Mouse (Mus musculus): ENCODE data around the gene Sdk1. TPM values are rescaled to one million over a fixed set of nuclear protein-coding genes. Genes with fewer than 3 reads are reported as not detected.

Sdk1 gene
- polyA plus RNA-seq, 1 experiment from 2014 or later: 0.73 TPM

- no peaks in the 10 kb centered on the region for H3K27me3 ChIP-seq (ENCODE audit: low read depth, poor library complexity, severe bottlenecking)
- DNase-seq (ENCODE audit: low spot score): no peak
- H3K36me3 ChIP-seq: no peaks in the 10 kb centered on the region
- no peaks in the 10 kb centered on the region for H3K9me3 ChIP-seq (replicated peaks)
- H3K27ac ChIP-seq (replicated peaks): no peak overlapping the region
- H3K4me1 ChIP-seq: no peaks in the 10 kb centered on the region
- WGBS: 78% methylated on average over 10 of the region's 10 CpGs
- no peak overlapping the region for H3K4me3 ChIP-seq
These were observed 527.6 kb downstream of the Sdk1 start for GRCm38 (mm10) chr5:141768761-141769515.

GRCm38 (mm10) chr5:141771516-141771915 lies 530.2 kb downstream of the Sdk1 start:
- DNase-seq (ENCODE audit: low spot score): no peak
- 95% methylated on average over 3 of the region's 3 CpGs for WGBS
- Histone ChIP-seq H3K9me3 (replicated peaks) (no peaks in the 10 kb centered on the region), H3K4me1 (no peaks in the 10 kb centered on the region), H3K36me3 (no peaks in the 10 kb centered on the region), H3K4me3 (no peak overlapping the region), H3K27me3 (ENCODE audit: low read depth, poor library complexity, severe bottlenecking) (no peaks in the 10 kb centered on the region), H3K27ac (replicated peaks) (no peak overlapping the region)

- H3K4me3 ChIP-seq: no peak overlapping the region
- DNase-seq (ENCODE audit: low spot score): no peak
- 75% methylated on average over 4 of the region's 4 CpGs for WGBS
- H3K27ac ChIP-seq (replicated peaks): no peak overlapping the region
- no peaks in the 10 kb centered on the region for H3K36me3 ChIP-seq
- no peaks in the 10 kb centered on the region for H3K4me1 ChIP-seq
- H3K9me3 ChIP-seq (replicated peaks): no peaks in the 10 kb centered on the region
- no peaks in the 10 kb centered on the region for H3K27me3 ChIP-seq (ENCODE audit: low read depth, poor library complexity, severe bottlenecking)
These were observed 536.9 kb downstream of the Sdk1 start for GRCm38 (mm10) chr5:141778231-141778630.

- no peak for DNase-seq (ENCODE audit: low spot score)
- Histone ChIP-seq H3K9me3 (replicated peaks) (no peaks in the 10 kb centered on the region), H3K27ac (replicated peaks) (no peak overlapping the region), H3K4me1 (no peaks in the 10 kb centered on the region), H3K36me3 (no peaks in the 10 kb centered on the region), H3K4me3 (no peak overlapping the region), H3K27me3 (ENCODE audit: low read depth, poor library complexity, severe bottlenecking) (no peaks in the 10 kb centered on the region)
- 92% methylated on average over 2 of the region's 2 CpGs for WGBS
These were observed 539.9 kb downstream of the Sdk1 start for GRCm38 (mm10) chr5:141781142-141781541.

GRCm38 (mm10) chr5:141782330-141782729 lies 541.0 kb downstream of the Sdk1 start:
- H3K4me3 ChIP-seq: no peak overlapping the region
- H3K9me3 ChIP-seq (replicated peaks): no peaks in the 10 kb centered on the region
- no peak overlapping the region for H3K27ac ChIP-seq (replicated peaks)
- H3K4me1 ChIP-seq: no peaks in the 10 kb centered on the region
- H3K36me3 ChIP-seq: no peaks in the 10 kb centered on the region
- WGBS: 91% methylated on average over 5 of the region's 5 CpGs
- H3K27me3 ChIP-seq (ENCODE audit: low read depth, poor library complexity, severe bottlenecking): no peaks in the 10 kb centered on the region
- DNase-seq (ENCODE audit: low spot score): no peak

- 94% methylated on average over 7 of the region's 7 CpGs for WGBS
- no peaks in the 10 kb centered on the region for H3K4me1 ChIP-seq
These were observed 542.2 kb downstream of the Sdk1 start for GRCm38 (mm10) chr5:141783516-141783915.

GRCm38 (mm10) chr5:141793926-141794325 lies 552.6 kb downstream of the Sdk1 start:
- Histone ChIP-seq H3K4me3 (no peak overlapping the region), H3K4me1 (no peaks in the 10 kb centered on the region), H3K27ac (replicated peaks) (no peak overlapping the region), H3K36me3 (no peaks in the 10 kb centered on the region), H3K27me3 (ENCODE audit: low read depth, poor library complexity, severe bottlenecking) (no peaks in the 10 kb centered on the region), H3K9me3 (replicated peaks) (no peaks in the 10 kb centered on the region)
- DNase-seq (ENCODE audit: low spot score): no peak
- WGBS: 93% methylated on average over 4 of the region's 4 CpGs

More at GRCm38 (mm10) chr5:141783516-141783915, 542.2 kb downstream of the Sdk1 start:
- H3K27ac ChIP-seq (replicated peaks): no peak overlapping the region
- H3K36me3 ChIP-seq: no peaks in the 10 kb centered on the region
- no peak overlapping the region for H3K4me3 ChIP-seq
- H3K27me3 ChIP-seq (ENCODE audit: low read depth, poor library complexity, severe bottlenecking): no peaks in the 10 kb centered on the region
- no peak for DNase-seq (ENCODE audit: low spot score)
- H3K9me3 ChIP-seq (replicated peaks): no peaks in the 10 kb centered on the region

GRCm38 (mm10) chr5:141823823-141824330 lies 582.6 kb downstream of the Sdk1 start:
- no peak for DNase-seq (ENCODE audit: low spot score)
- 87% methylated on average over 10 of the region's 10 CpGs for WGBS
- Histone ChIP-seq H3K9me3 (replicated peaks) (no peaks in the 10 kb centered on the region), H3K27ac (replicated peaks) (no peak overlapping the region), H3K36me3 (no peaks in the 10 kb centered on the region), H3K27me3 (ENCODE audit: low read depth, poor library complexity, severe bottlenecking) (no peaks in the 10 kb centered on the region), H3K4me1 (0 out of 2 replicates have a peak, but pooled peaks cover 3% of the 10 kb centered on the region), H3K4me3 (no peak overlapping the region)

GRCm38 (mm10) chr5:141824739-141825379 lies 583.6 kb downstream of the Sdk1 start:
- Histone ChIP-seq H3K27me3 (ENCODE audit: low read depth, poor library complexity, severe bottlenecking) (no peaks in the 10 kb centered on the region), H3K4me1 (no peaks in the 10 kb centered on the region), H3K4me3 (no peak overlapping the region), H3K9me3 (replicated peaks) (no peaks in the 10 kb centered on the region), H3K27ac (replicated peaks) (no peak overlapping the region), H3K36me3 (no peaks in the 10 kb centered on the region)
- no peak for DNase-seq (ENCODE audit: low spot score)
- WGBS: 83% methylated on average over 16 of the region's 16 CpGs

- no peak for DNase-seq (ENCODE audit: low spot score)
- Histone ChIP-seq H3K27ac (replicated peaks) (no peak overlapping the region), H3K4me1 (peaks cover 29% of the 10 kb centered on the region), H3K9me3 (replicated peaks) (no peaks in the 10 kb centered on the region), H3K27me3 (ENCODE audit: low read depth, poor library complexity, severe bottlenecking) (peaks cover 11% of the 10 kb centered on the region), H3K4me3 (no peak overlapping the region), H3K36me3 (no peaks in the 10 kb centered on the region)
- 50% methylated on average over 6 of the region's 6 CpGs for WGBS
These were observed 594.3 kb downstream of the Sdk1 start for GRCm38 (mm10) chr5:141835566-141835965.

- Histone ChIP-seq H3K4me1 (peaks cover 29% of the 10 kb centered on the region), H3K4me3 (no peak overlapping the region), H3K27ac (replicated peaks) (no peak overlapping the region), H3K9me3 (replicated peaks) (no peaks in the 10 kb centered on the region), H3K36me3 (no peaks in the 10 kb centered on the region), H3K27me3 (ENCODE audit: low read depth, poor library complexity, severe bottlenecking) (peaks cover 11% of the 10 kb centered on the region)
- 48% methylated on average over 8 of the region's 8 CpGs for WGBS
- no peak for DNase-seq (ENCODE audit: low spot score)
These were observed 595.7 kb downstream of the Sdk1 start for GRCm38 (mm10) chr5:141836892-141837455.

GRCm38 (mm10) chr5:141844701-141845100 lies 603.4 kb downstream of the Sdk1 start:
- Histone ChIP-seq H3K4me1 (no peaks in the 10 kb centered on the region), H3K36me3 (no peaks in the 10 kb centered on the region), H3K27ac (replicated peaks) (no peak overlapping the region), H3K9me3 (replicated peaks) (no peaks in the 10 kb centered on the region), H3K4me3 (no peak overlapping the region), H3K27me3 (ENCODE audit: low read depth, poor library complexity, severe bottlenecking) (no peaks in the 10 kb centered on the region)
- DNase-seq (ENCODE audit: low spot score): no peak
- 93% methylated on average over 4 of the region's 4 CpGs for WGBS

- Histone ChIP-seq H3K27me3 (ENCODE audit: low read depth, poor library complexity, severe bottlenecking) (no peaks in the 10 kb centered on the region), H3K4me1 (peaks cover 14% of the 10 kb centered on the region), H3K9me3 (replicated peaks) (no peaks in the 10 kb centered on the region), H3K36me3 (no peaks in the 10 kb centered on the region), H3K27ac (replicated peaks) (no peak overlapping the region), H3K4me3 (no peak overlapping the region)
- WGBS: 93% methylated on average over 4 of the region's 4 CpGs
- DNase-seq (ENCODE audit: low spot score): no peak
These were observed 606.4 kb downstream of the Sdk1 start for GRCm38 (mm10) chr5:141847686-141848085.
